Mouse (Mus musculus) myocyte (in vitro differentiated cells): Measurements from ENCODE around the gene Myl4. TPM values are rescaled to one million over a fixed set of nuclear protein-coding genes. Genes with fewer than 3 reads are reported as not detected.

Source experiments
- H3K27me3 ChIP-seq: one replicate; pipeline ENCODE4 v1.6.1; 2011; ENCODE audit not compliant: control insufficient read depth, insufficient read depth, insufficient read length
- H3K36me3 ChIP-seq: one replicate; pipeline ENCODE4 v1.6.1; 2011; ENCODE audit not compliant: control insufficient read depth, insufficient read depth
- H3K4me2 ChIP-seq: one replicate; pipeline ENCODE4 v1.6.1; 2011; ENCODE audit warnings: low read depth, control low read depth
- H3K4me3 ChIP-seq: one replicate; pipeline ENCODE4 v1.5.1; 2011; ENCODE audit warnings: mild to moderate bottlenecking, control low read depth, moderate library complexity
- H3K79me2 ChIP-seq: one replicate; pipeline ENCODE4 v1.6.1; 2011; ENCODE audit not compliant: control insufficient read depth, insufficient read depth
- H3ac ChIP-seq: one replicate; pipeline ENCODE4 v1.6.1; 2011; ENCODE audit not compliant: control insufficient read depth, insufficient read length
- CEBPB ChIP-seq: IDR thresholded peaks from 2 replicates; pipeline ENCODE4 v1.6.1; 2011; ENCODE audit warnings: mild to moderate bottlenecking, moderate library complexity; ENCODE audit not compliant: poor library complexity, insufficient read depth, severe bottlenecking
- E2F4 ChIP-seq: IDR thresholded peaks from one replicate; pipeline ENCODE4 v1.6.1; 2011; ENCODE audit warnings: mild to moderate bottlenecking, control low read depth, moderate library complexity; ENCODE audit not compliant: insufficient read depth
- MAX ChIP-seq: IDR thresholded peaks from one replicate; pipeline ENCODE4 v1.6.1; 2011; ENCODE audit warnings: low read depth, mild to moderate bottlenecking, control low read depth
- MYOD1 ChIP-seq, 3 experiments: IDR thresholded peaks; one replicate each; pipeline ENCODE4 v1.6.1; 2011; ENCODE audit warnings: control low read depth in 2 of 3, low read depth in 2 of 3, mild to moderate bottlenecking in 2 of 3, moderate library complexity in 1 of 3; ENCODE audit not compliant: insufficient read length in 2 of 3, control insufficient read depth in 1 of 3
- MYOG ChIP-seq, 3 experiments: IDR thresholded peaks; one replicate each; pipeline ENCODE4 v1.6.1; 2011; ENCODE audit warnings: control low read depth in 2 of 3, low read depth in 2 of 3, mild to moderate bottlenecking in 2 of 3; ENCODE audit not compliant: insufficient read length in 2 of 3, control insufficient read depth in 1 of 3, insufficient read depth in 1 of 3
- POLR2A ChIP-seq: IDR thresholded peaks from one replicate; pipeline ENCODE4 v1.6.1; 2011; ENCODE audit warnings: low read depth, mild to moderate bottlenecking, control low read depth, moderate library complexity; ENCODE audit not compliant: insufficient read length
- POLR2AphosphoS2 ChIP-seq: IDR thresholded peaks from one replicate; pipeline ENCODE4 v1.6.1; 2011; ENCODE audit warnings: low read depth, control low read depth; ENCODE audit not compliant: insufficient read length
- REST ChIP-seq: IDR thresholded peaks from one replicate; pipeline ENCODE4 v1.6.1; 2011; ENCODE audit warnings: mild to moderate bottlenecking, control low read depth, moderate library complexity; ENCODE audit not compliant: insufficient read depth, insufficient read length
- SRF ChIP-seq: IDR thresholded peaks from one replicate; pipeline ENCODE4 v1.6.1; 2011; ENCODE audit warnings: low read depth; ENCODE audit not compliant: control insufficient read depth, insufficient read length
- TCF12 ChIP-seq: IDR thresholded peaks from one replicate; pipeline ENCODE4 v1.6.1; 2011; ENCODE audit warnings: mild to moderate bottlenecking, control low read depth; ENCODE audit not compliant: poor library complexity, insufficient read depth, severe bottlenecking
- TCF3 ChIP-seq: IDR thresholded peaks from one replicate; pipeline ENCODE4 v1.6.1; 2011; ENCODE audit warnings: low read depth, control low read depth; ENCODE audit not compliant: insufficient read length
- USF1 ChIP-seq: IDR thresholded peaks from one replicate; pipeline ENCODE4 v1.6.1; 2011; ENCODE audit warnings: low read depth, mild to moderate bottlenecking, control low read depth, moderate library complexity
- polyA plus RNA-seq: library from polyadenylated mRNA; unstranded; fragments of >200 nt; fragmentation: generic; extraction: Trizol; gene quantifications from one replicate; pipeline ENCODE4 v1.2.1, GENCODE M21; 2012; ENCODE audit warnings: missing spikeins

Gene Myl4
- polyA plus RNA-seq, 1 experiment: 5,062 TPM

GRCm38 (mm10) chr11:104581446-104582307 is 31.2 kb downstream of the Myl4 start:
- TF ChIP-seq TCF12 (no peak), REST (no peak), POLR2AphosphoS2 (peak; percentile 62), POLR2A (peak; percentile 12), E2F4 (no peak), USF1 (no peak)
- H3ac ChIP-seq: no peak overlapping the region
- peak overlapping the region; percentile 66 for H3K4me2 ChIP-seq
- peaks cover 12% of the 10 kb centered on the region for H3K79me2 ChIP-seq
- H3K27me3 ChIP-seq: no peaks in the 10 kb centered on the region
- peaks cover 8% of the 10 kb centered on the region for H3K36me3 ChIP-seq
- H3K4me3 ChIP-seq: no peak overlapping the region

GRCm38 (mm10) chr11:104582308-104582606 is 31.8 kb downstream of the Myl4 start:
- H3K79me2 ChIP-seq: peaks cover 12% of the 10 kb centered on the region
- no peak overlapping the region for H3ac ChIP-seq
- no peaks in the 10 kb centered on the region for H3K27me3 ChIP-seq
- H3K36me3 ChIP-seq: peaks cover 8% of the 10 kb centered on the region
- H3K4me2 ChIP-seq: peak overlapping the region; percentile 66
- H3K4me3 ChIP-seq: no peak overlapping the region
- TF ChIP-seq CEBPB: no peak
- TF ChIP-seq REST: no peak
- TF ChIP-seq POLR2A: no peak
- no peak for TF ChIP-seq TCF3
- no peak for TF ChIP-seq E2F4
- no peak for TF ChIP-seq POLR2AphosphoS2
- no peak for TF ChIP-seq TCF12
- no peak for TF ChIP-seq MYOG (IDR thresholded peaks at IDR 0.05; ENCODE audit: control insufficient read depth in 1 of 3, insufficient read depth in 1 of 3, insufficient read length in 2 of 3, low read depth in 2 of 3)
- no peak for TF ChIP-seq MYOD1 (IDR thresholded peaks at IDR 0.05; ENCODE audit: control insufficient read depth in 1 of 3, insufficient read length in 2 of 3, low read depth in 2 of 3)
- no peak for TF ChIP-seq SRF
- no peak for TF ChIP-seq USF1
- TF ChIP-seq MAX: no peak

GRCm38 (mm10) chr11:104582630-104583364 is 32.3 kb downstream of the Myl4 start:
- peak; percentile 64 for TF ChIP-seq POLR2AphosphoS2
- no peak for TF ChIP-seq POLR2A
- H3K4me2 ChIP-seq: peak overlapping the region; percentile 66
- no peaks in the 10 kb centered on the region for H3K27me3 ChIP-seq
- no peak overlapping the region for H3ac ChIP-seq
- H3K4me3 ChIP-seq: no peak overlapping the region
- peaks cover 12% of the 10 kb centered on the region for H3K79me2 ChIP-seq
- H3K36me3 ChIP-seq: peaks cover 8% of the 10 kb centered on the region

- Histone ChIP-seq H3K79me2 (no peaks in the 10 kb centered on the region), H3K27me3 (no peaks in the 10 kb centered on the region), H3K36me3 (peaks cover 9% of the 10 kb centered on the region), H3K4me3 (no peak overlapping the region), H3ac (no peak overlapping the region), H3K4me2 (no peak overlapping the region)
- TF ChIP-seq POLR2A (no peak), REST (no peak), POLR2AphosphoS2 (peak; percentile 34), TCF12 (no peak), USF1 (no peak)
Observed at GRCm38 (mm10) chr11:104585495-104585894, 35.0 kb downstream of the Myl4 start.

- Histone ChIP-seq H3K4me3 (no peak overlapping the region), H3K27me3 (no peaks in the 10 kb centered on the region), H3K79me2 (no peaks in the 10 kb centered on the region), H3K4me2 (no peak overlapping the region), H3K36me3 (peaks cover 5% of the 10 kb centered on the region), H3ac (no peak overlapping the region)
- TF ChIP-seq MAX: no peak
- TF ChIP-seq POLR2AphosphoS2: peak; percentile 90
- TF ChIP-seq POLR2A: peak; percentile 44
Observed at GRCm38 (mm10) chr11:104587904-104588303, 37.4 kb downstream of the Myl4 start.
